Mouse (Mus musculus) embryonic facial prominence, embryonic 13.5 days (tissue): ENCODE measurements around the gene Epb41l2. TPM values are rescaled to one million over a fixed set of nuclear protein-coding genes. Genes with fewer than 3 reads are reported as not detected.

ENCODE experiments used
- ATAC-seq: fragments of 200-750 bp; cut with Nextera tagmentation; 2 replicates; pipeline ENCODE4 v1.8.0; 2017; ENCODE audit warnings: low read depth; ENCODE audit not compliant: insufficient number of reproducible peaks, insufficient read depth, low FRiP score, low TSS enrichment
- H3K27ac ChIP-seq: fragments of 300-500 bp; sonication (generic); 2 replicates; pipeline ENCODE4 v1.5.1; 2015; ENCODE audit warnings: moderate library complexity, mild to moderate bottlenecking, inconsistent platforms
- H3K27me3 ChIP-seq: fragments of 300-500 bp; sonication (generic); 2 replicates; pipeline ENCODE4 v1.6.1; 2015; ENCODE audit warnings: mild to moderate bottlenecking, inconsistent platforms
- H3K36me3 ChIP-seq: fragments of 300-500 bp; sonication (generic); 2 replicates; pipeline ENCODE4 v1.6.1; 2015; ENCODE audit warnings: mild to moderate bottlenecking, inconsistent platforms
- H3K4me1 ChIP-seq: fragments of 300-500 bp; sonication (generic); 2 replicates; pipeline ENCODE4 v1.6.1; 2015; ENCODE audit warnings: inconsistent platforms
- H3K4me2 ChIP-seq: fragments of 300-500 bp; sonication (generic); 2 replicates; pipeline ENCODE4 v1.6.1; 2015; ENCODE audit warnings: moderate library complexity, mild to moderate bottlenecking, inconsistent platforms
- H3K4me3 ChIP-seq: fragments of 300-500 bp; sonication (generic); 2 replicates; pipeline ENCODE4 v1.5.1; 2015; ENCODE audit warnings: mild to moderate bottlenecking, inconsistent platforms
- H3K9ac ChIP-seq: fragments of 300-500 bp; sonication (generic); 2 replicates; pipeline ENCODE4 v1.6.1; 2015; ENCODE audit warnings: mild to moderate bottlenecking, inconsistent platforms
- H3K9me3 ChIP-seq: fragments of 300-500 bp; sonication (generic); 2 replicates; pipeline ENCODE4 v1.6.1; 2016; ENCODE audit warnings: inconsistent platforms
- WGBS: fragments of 180-500 bp; shearing (Covaris S2); methylation state at CpG from one replicate; pipeline ENCODE4 v1.1.7; 2015; ENCODE audit warnings: mixed read lengths; 5-methylcytosine and 5-hydroxymethylcytosine counted together
- polyA plus RNA-seq: library from polyadenylated mRNA; unstranded; fragments of >200 nt; fragmentation: Nextera tagmentation; extraction: Ambion mirVana; gene quantifications from 2 replicates; pipeline ENCODE4 v1.2.1, GENCODE M21; 2015

The Epb41l2 gene
- polyA plus RNA-seq, 1 experiment from 2014 or later: 81.6 TPM

GRCm38 (mm10) chr10:25401356-25401755 is 41.8 kb downstream of the Epb41l2 start:
- Histone ChIP-seq H3K4me1 (peaks cover 51% of the 10 kb centered on the region), H3K4me3 (no peak overlapping the region), H3K27ac (no peak overlapping the region), H3K36me3 (no peaks in the 10 kb centered on the region), H3K9me3 (no peaks in the 10 kb centered on the region), H3K4me2 (no peak overlapping the region), H3K9ac (no peak overlapping the region), H3K27me3 (no peaks in the 10 kb centered on the region)
- 80% methylated on average over 2 of the region's 2 CpGs for WGBS
- no peak for ATAC-seq

- H3K9me3 ChIP-seq: no peaks in the 10 kb centered on the region
- H3K27ac ChIP-seq: no peak overlapping the region
- WGBS: 55% methylated on average over 1 of the region's 1 CpGs
- peaks cover 43% of the 10 kb centered on the region for H3K4me1 ChIP-seq
- no peaks in the 10 kb centered on the region for H3K36me3 ChIP-seq
- no peaks in the 10 kb centered on the region for H3K27me3 ChIP-seq
- no peak overlapping the region for H3K4me2 ChIP-seq
- H3K9ac ChIP-seq: no peak overlapping the region
- ATAC-seq: no peak
- H3K4me3 ChIP-seq: no peak overlapping the region
Observed at GRCm38 (mm10) chr10:25402886-25403285, 43.3 kb downstream of the Epb41l2 start.

GRCm38 (mm10) chr10:25403813-25404701 is 44.5 kb downstream of the Epb41l2 start:
- ATAC-seq: no peak

GRCm38 (mm10) chr10:25404702-25405098 is 45.1 kb downstream of the Epb41l2 start:
- no peak overlapping the region for H3K27ac ChIP-seq
- H3K36me3 ChIP-seq: no peaks in the 10 kb centered on the region
- H3K27me3 ChIP-seq: no peaks in the 10 kb centered on the region
- ATAC-seq: no peak
- H3K4me2 ChIP-seq: no peak overlapping the region
- H3K4me3 ChIP-seq: no peak overlapping the region
- H3K9ac ChIP-seq: no peak overlapping the region
- H3K4me1 ChIP-seq: peaks cover 40% of the 10 kb centered on the region
- H3K9me3 ChIP-seq: no peaks in the 10 kb centered on the region
- 80% methylated on average over 6 of the region's 6 CpGs for WGBS

More at GRCm38 (mm10) chr10:25403813-25404701, 44.5 kb downstream of the Epb41l2 start:
- Histone ChIP-seq H3K9me3 (no peaks in the 10 kb centered on the region), H3K4me2 (no peak overlapping the region; the same call in 1 of the 2 replicates), H3K4me1 (peaks cover 40% of the 10 kb centered on the region), H3K27me3 (no peaks in the 10 kb centered on the region), H3K27ac (no peak overlapping the region), H3K36me3 (no peaks in the 10 kb centered on the region), H3K4me3 (no peak overlapping the region), H3K9ac (no peak overlapping the region)
- 52% methylated on average over 15 of the region's 15 CpGs for WGBS

GRCm38 (mm10) chr10:25405551-25405950 is 46.0 kb downstream of the Epb41l2 start:
- no peaks in the 10 kb centered on the region for H3K9me3 ChIP-seq
- ATAC-seq: no peak
- H3K27ac ChIP-seq: no peak overlapping the region
- H3K27me3 ChIP-seq: no peaks in the 10 kb centered on the region
- no peak overlapping the region for H3K4me3 ChIP-seq
- 87% methylated on average over 8 of the region's 8 CpGs for WGBS
- H3K4me1 ChIP-seq: peaks cover 36% of the 10 kb centered on the region
- no peaks in the 10 kb centered on the region; the same call in 1 of the 2 replicates for H3K36me3 ChIP-seq
- H3K4me2 ChIP-seq: no peak overlapping the region
- H3K9ac ChIP-seq: no peak overlapping the region

- no peak overlapping the region for H3K9ac ChIP-seq
- no peak overlapping the region for H3K27ac ChIP-seq
- no peak overlapping the region for H3K4me3 ChIP-seq
- 79% methylated on average over 5 of the region's 5 CpGs for WGBS
- no peak overlapping the region for H3K4me2 ChIP-seq
- no peaks in the 10 kb centered on the region for H3K27me3 ChIP-seq
- H3K4me1 ChIP-seq: peaks cover 28% of the 10 kb centered on the region
- no peaks in the 10 kb centered on the region; the same call in 1 of the 2 replicates for H3K36me3 ChIP-seq
- no peaks in the 10 kb centered on the region for H3K9me3 ChIP-seq
- ATAC-seq: no peak
Observed at GRCm38 (mm10) chr10:25406695-25407094, 47.1 kb downstream of the Epb41l2 start.

- no peak overlapping the region for H3K9ac ChIP-seq
- WGBS: 88% methylated on average over 14 of the region's 14 CpGs
Observed at GRCm38 (mm10) chr10:25408136-25408650, 48.6 kb downstream of the Epb41l2 start.

GRCm38 (mm10) chr10:25411836-25412373 is 52.3 kb downstream of the Epb41l2 start:
- 55% methylated on average over 6 of the region's 6 CpGs for WGBS
- no peak for ATAC-seq

More at GRCm38 (mm10) chr10:25408136-25408650, 48.6 kb downstream of the Epb41l2 start:
- Histone ChIP-seq H3K4me2 (no peak overlapping the region), H3K27me3 (no peaks in the 10 kb centered on the region), H3K4me3 (no peak overlapping the region), H3K4me1 (peaks cover 24% of the 10 kb centered on the region), H3K9me3 (no peaks in the 10 kb centered on the region), H3K36me3 (no peaks in the 10 kb centered on the region; the same call in 1 of the 2 replicates), H3K27ac (no peak overlapping the region)
- no peak for ATAC-seq

GRCm38 (mm10) chr10:25415188-25415717 is 55.7 kb downstream of the Epb41l2 start:
- WGBS: 86% methylated on average over 7 of the region's 7 CpGs

More at GRCm38 (mm10) chr10:25411836-25412373, 52.3 kb downstream of the Epb41l2 start:
- Histone ChIP-seq H3K9me3 (no peaks in the 10 kb centered on the region), H3K9ac (no peak overlapping the region), H3K4me1 (0 out of 2 replicates have a peak, but pooled peaks cover 7% of the 10 kb centered on the region), H3K36me3 (no peaks in the 10 kb centered on the region; the same call in 1 of the 2 replicates), H3K27me3 (no peaks in the 10 kb centered on the region), H3K27ac (no peak overlapping the region), H3K4me2 (no peak overlapping the region), H3K4me3 (no peak overlapping the region)

GRCm38 (mm10) chr10:25416696-25417095 is 57.1 kb downstream of the Epb41l2 start:
- Histone ChIP-seq H3K27ac (no peak overlapping the region), H3K4me1 (0 out of 2 replicates have a peak, but pooled peaks cover 2% of the 10 kb centered on the region), H3K4me3 (no peak overlapping the region), H3K9ac (no peak overlapping the region), H3K9me3 (no peaks in the 10 kb centered on the region), H3K4me2 (no peak overlapping the region), H3K36me3 (no peaks in the 10 kb centered on the region), H3K27me3 (no peaks in the 10 kb centered on the region)
- WGBS: 78% methylated on average over 5 of the region's 5 CpGs
- ATAC-seq: no peak

More at GRCm38 (mm10) chr10:25415188-25415717, 55.7 kb downstream of the Epb41l2 start:
- Histone ChIP-seq H3K4me1 (0 out of 2 replicates have a peak, but pooled peaks cover 4% of the 10 kb centered on the region), H3K9me3 (no peaks in the 10 kb centered on the region), H3K9ac (no peak overlapping the region), H3K4me2 (no peak overlapping the region), H3K4me3 (no peak overlapping the region), H3K27me3 (no peaks in the 10 kb centered on the region), H3K27ac (no peak overlapping the region), H3K36me3 (no peaks in the 10 kb centered on the region; the same call in 1 of the 2 replicates)
- ATAC-seq: no peak

- ATAC-seq: no peak
- H3K27me3 ChIP-seq: no peaks in the 10 kb centered on the region
- peak overlapping the region; percentile 61; the same call in 1 of the 2 replicates for H3K27ac ChIP-seq
- no peaks in the 10 kb centered on the region for H3K9me3 ChIP-seq
- 14% methylated on average over 1 of the region's 1 CpGs for WGBS
- peaks cover 33% of the 10 kb centered on the region for H3K4me1 ChIP-seq
- no peak overlapping the region for H3K9ac ChIP-seq
- H3K4me3 ChIP-seq: no peak overlapping the region
- H3K36me3 ChIP-seq: no peaks in the 10 kb centered on the region
- no peak overlapping the region for H3K4me2 ChIP-seq
Observed at GRCm38 (mm10) chr10:25426058-25426457, 66.5 kb downstream of the Epb41l2 start.
